18 mouse cellular contexts compared by ENCODE assay signal in the genomic region with DNA sequence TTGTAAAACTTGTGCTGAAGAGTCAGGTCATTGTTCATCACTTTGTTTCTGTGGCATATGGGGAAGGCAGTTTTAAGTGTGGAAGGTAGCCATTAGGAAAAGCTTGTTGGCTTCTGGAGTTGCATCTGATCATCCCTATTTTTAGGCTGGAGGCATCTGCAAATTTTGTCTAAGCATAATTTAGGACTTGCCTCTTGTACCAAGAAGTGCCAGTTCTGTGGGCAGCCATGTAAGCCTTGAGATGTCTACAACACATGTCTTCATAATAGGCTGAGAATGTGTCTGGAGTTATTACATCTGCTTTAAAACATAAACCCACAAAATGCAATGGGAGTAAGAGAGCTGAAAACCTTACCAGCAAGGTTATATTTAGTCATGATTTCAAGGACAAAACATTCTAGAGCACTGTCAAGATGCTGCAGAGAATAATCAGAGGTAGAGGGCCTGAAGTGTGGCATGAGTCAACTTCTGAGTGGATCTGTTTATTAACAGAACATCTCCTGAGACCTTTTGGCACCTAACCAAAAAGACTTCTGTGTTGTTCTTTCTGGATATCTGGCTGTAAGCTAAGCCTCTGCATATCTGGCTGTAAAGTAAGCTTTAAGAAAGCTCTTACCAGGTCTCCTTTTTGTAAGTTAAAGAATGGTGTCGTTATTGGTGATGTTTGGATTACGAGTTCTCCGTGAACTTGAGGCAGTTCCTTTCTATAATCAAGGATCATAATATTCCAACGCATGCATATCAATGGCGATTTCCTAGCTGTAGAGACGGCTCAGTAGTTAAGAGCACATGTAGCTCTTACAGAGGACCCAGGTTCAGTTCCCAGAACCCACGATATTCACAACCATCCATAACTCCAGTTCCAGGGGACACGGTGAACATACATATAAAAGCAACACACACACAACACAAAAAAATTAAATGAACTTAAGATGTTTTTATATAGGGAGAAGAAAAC.
DNase-seq lines count a peak whose midpoint lies in the region; ATAC-seq and TF ChIP-seq lines count a peak whose summit lies in the region.
"Had no signal": no experiment of that assay in that cellular context is flagged by ENCODE, and none has a peak within 500 bp of the region (broad histone marks: within the 10 kb centered on the region; RNA-seq: fewer than 3 reads in every experiment).

No protein-coding gene starts in this region.

- peak overlapping the region; percentile 26 for H3K27ac ChIP-seq in heart, embryonic 16.5 days (ENCODE audit: low read length)
- no peak overlapping the region; the same call in 1 of the 2 replicates for H3K27ac ChIP-seq in heart, adult 2 months
- peak overlapping the region; percentile 76 for H3K27ac ChIP-seq in embryonic fibroblast, embryonic 13.5 days (ENCODE audit: insufficient read depth, low read length)
- H3K27ac ChIP-seq: forebrain, embryonic 15.5 days; limb, embryonic 13.5 days; macrophage; neural tube, embryonic 13.5 days had no signal

- no peak for ATAC-seq in heart, embryonic 16.5 days (replicated peaks; ENCODE audit: extremely low read depth, insufficient read depth, low FRiP score)
- no peak for ATAC-seq in CD4-positive, CD25-positive, alpha-beta regulatory T cell, adult 4 months
- ATAC-seq: forebrain, embryonic 15.5 days; liver, postnatal 0 days had no signal

- H3K36me3 ChIP-seq in heart, embryonic 16.5 days (ENCODE audit: control insufficient read depth, insufficient read depth) = no peaks in the 10 kb centered on the region
- H3K36me3 ChIP-seq in heart, adult 2 months (ENCODE audit: control insufficient read depth, insufficient read depth, low read length) = peaks cover 35% of the 10 kb centered on the region
- H3K36me3 ChIP-seq: forebrain, embryonic 15.5 days; limb, embryonic 13.5 days; neural tube, embryonic 13.5 days had no signal

- H3K4me3 ChIP-seq in heart, embryonic 16.5 days (ENCODE audit: low read length) = no peak overlapping the region
- H3K4me3 ChIP-seq in heart, adult 2 months = no peak overlapping the region
- H3K4me3 ChIP-seq in embryonic fibroblast, embryonic 13.5 days (ENCODE audit: insufficient read depth, low read length) = no peak overlapping the region
- H3K4me3 ChIP-seq: forebrain, embryonic 15.5 days; limb, embryonic 13.5 days; neural tube, embryonic 13.5 days had no signal

- 78% methylated on average over 8 of the region's 8 CpGs for WGBS in heart, embryonic 16.5 days
- WGBS in heart, adult 2 months = 66% methylated on average over 8 of the region's 8 CpGs

- no peaks in the 10 kb centered on the region for H3K9me3 ChIP-seq in heart, embryonic 16.5 days (replicated peaks; ENCODE audit: control insufficient read depth, low read length)
- H3K9me3 ChIP-seq: forebrain, embryonic 15.5 days; limb, embryonic 13.5 days; neural tube, embryonic 13.5 days had no signal

- H3K79me2 ChIP-seq in heart, adult 2 months (replicated peaks; ENCODE audit: control insufficient read depth, insufficient read depth, low read length) = peaks cover 4% of the 10 kb centered on the region

- TF ChIP-seq EP300 in heart, adult 2 months (IDR thresholded peaks at IDR 0.05; ENCODE audit: insufficient read depth, low read depth, low read length) = no peak

- no peak overlapping the region for H3K9ac ChIP-seq in heart, embryonic 16.5 days (ENCODE audit: low read length)
- no peak overlapping the region for H3K9ac ChIP-seq in heart, adult 2 months (ENCODE audit: low read depth, low read length)
- H3K9ac ChIP-seq: forebrain, embryonic 15.5 days; limb, embryonic 13.5 days; liver, postnatal 0 days; neural tube, embryonic 13.5 days had no signal

- H3K4me2 ChIP-seq in heart, embryonic 16.5 days (ENCODE audit: low read depth, low read length) = no peak overlapping the region
- H3K4me2 ChIP-seq: forebrain, embryonic 15.5 days; limb, embryonic 13.5 days; neural tube, embryonic 13.5 days had no signal

- intact Hi-C loops in heart, adult 2 months (cut with DNase I) = no loop called here

- H3K4me1 ChIP-seq in heart, embryonic 16.5 days (ENCODE audit: control insufficient read depth, insufficient read depth, low read length) = peaks cover 24% of the 10 kb centered on the region
- H3K4me1 ChIP-seq in heart, adult 2 months (ENCODE audit: control insufficient read depth, insufficient read depth, low read length) = peaks cover 17% of the 10 kb centered on the region
- peaks cover 9% of the 10 kb centered on the region for H3K4me1 ChIP-seq in embryonic fibroblast, embryonic 13.5 days (ENCODE audit: control insufficient read depth, insufficient read depth, low read length)

- H3K27me3 ChIP-seq in heart, embryonic 16.5 days (ENCODE audit: control insufficient read depth, insufficient read depth, low read length) = no peaks in the 10 kb centered on the region
- H3K27me3 ChIP-seq in heart, adult 2 months (ENCODE audit: control insufficient read depth, insufficient read depth, low read length) = no peaks in the 10 kb centered on the region
- H3K27me3 ChIP-seq: forebrain, embryonic 15.5 days; limb, embryonic 13.5 days; neural tube, embryonic 13.5 days had no signal

- DNase-seq in frontal cortex, adult 2 months (ENCODE audit: extremely low spot score in 1 of 2, low spot score in 1 of 2) = peak; percentile 49 to 55
- no peak for DNase-seq in frontal cortex, postnatal 10 days (ENCODE audit: low spot score in 2 of 2)
- DNase-seq in heart, adult 2 months = no peak
- DNase-seq in 3T3-L1 (ENCODE audit: low read depth, low spot score) = peak; percentile 67
- DNase-seq in embryo, embryonic 11 days = no peak
- DNase-seq: adrenal gland, postnatal 36 days; cerebellum, adult 11 months; kidney, postnatal 10 days; layer of hippocampus, adult 9-11 months; liver, postnatal 0 days; thymus, postnatal 4 days had no signal

- TF ChIP-seq POLR2A in heart, adult 2 months (IDR thresholded peaks at IDR 0.05; ENCODE audit: insufficient read depth, low read depth, low read length) = no peak
- TF ChIP-seq POLR2A in embryonic fibroblast, embryonic 13.5 days (IDR thresholded peaks at IDR 0.05; ENCODE audit: low read depth, low read length) = no peak

- TF ChIP-seq CTCF in heart, adult 2 months (IDR thresholded peaks at IDR 0.05) = no peak
- TF ChIP-seq CTCF in embryonic fibroblast, embryonic 13.5 days (IDR thresholded peaks at IDR 0.05; ENCODE audit: borderline replicate concordance, insufficient read depth, low read length) = no peak

Comparison
In these comparisons a context has a peak if more than half of its experiments do, and no peak if none do; other contexts are left out.
1. DNase-seq: peak in frontal cortex, adult 2 months (2 of 2) and 3T3-L1 (single experiment); none in frontal cortex, postnatal 10 days (0 of 2), heart, adult 2 months (0 of 2) and embryo, embryonic 11 days (single experiment).